Comparison of ENCODE assay signal across 9 mouse cellular contexts in the genomic region with DNA sequence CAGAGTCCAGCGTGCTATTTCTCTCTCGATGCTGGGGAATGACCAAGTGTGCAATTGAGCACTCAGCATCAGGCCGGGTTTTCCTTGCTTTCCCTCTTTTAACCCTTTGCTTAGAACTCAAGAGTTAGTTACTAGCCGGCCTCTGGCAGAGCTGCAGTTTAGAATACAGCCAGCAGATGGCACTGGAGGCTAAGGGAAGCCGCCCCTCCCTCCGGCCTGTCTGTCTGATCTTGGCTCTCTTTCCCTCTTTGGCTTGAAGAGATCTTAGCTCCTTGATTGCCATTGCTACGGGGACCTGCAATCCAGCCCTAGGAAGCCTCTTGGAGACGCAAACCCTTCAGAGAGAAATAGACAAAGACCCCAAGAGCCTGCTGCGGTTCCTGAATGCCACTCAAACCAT. TPM values are rescaled to one million over a fixed set of nuclear protein-coding genes. Genes with fewer than 3 reads are reported as not detected.
A peak's percentile ranks its signal among the peaks of the same experiment; 100 is the strongest.
DNase-seq lines count a peak whose midpoint lies in the region; ATAC-seq and TF ChIP-seq lines count a peak whose summit lies in the region.
"Had no signal": no experiment of that assay in that cellular context is flagged by ENCODE, and none has a peak within 500 bp of the region (broad histone marks: within the 10 kb centered on the region; RNA-seq: fewer than 3 reads in every experiment).

No protein-coding gene starts in this region.

- H3K9me3 ChIP-seq in intestine, embryonic 14.5 days (ENCODE audit: control insufficient read depth, low read length), result no peaks in the 10 kb centered on the region
- no peaks in the 10 kb centered on the region for H3K9me3 ChIP-seq in intestine, embryonic 15.5 days
- H3K9me3 ChIP-seq in limb, embryonic 12.5 days, result no peaks in the 10 kb centered on the region
- H3K9me3 ChIP-seq: neural tube, embryonic 12.5 days had no signal

- H3K4me1 ChIP-seq in intestine, embryonic 14.5 days (replicated peaks; ENCODE audit: control insufficient read depth, insufficient read depth, low read length), result no peaks in the 10 kb centered on the region
- no peaks in the 10 kb centered on the region for H3K4me1 ChIP-seq in intestine, embryonic 15.5 days (replicated peaks)
- peaks cover 11% of the 10 kb centered on the region for H3K4me1 ChIP-seq in limb, embryonic 12.5 days (replicated peaks)
- no peaks in the 10 kb centered on the region for H3K4me1 ChIP-seq in testis, adult 2 months (ENCODE audit: control insufficient read depth, insufficient read depth, low read length)
- H3K4me1 ChIP-seq: neural tube, embryonic 12.5 days had no signal

- H3K4me2 ChIP-seq in intestine, embryonic 14.5 days (ENCODE audit: low read length), result no peak overlapping the region
- H3K4me2 ChIP-seq in intestine, embryonic 15.5 days (replicated peaks), result no peak overlapping the region
- H3K4me2 ChIP-seq in limb, embryonic 12.5 days, result no peak overlapping the region
- H3K4me2 ChIP-seq: neural tube, embryonic 12.5 days had no signal

- peak; percentile 95 for DNase-seq in intestine, embryonic 14.5 days (ENCODE audit: low spot score)
- DNase-seq in cerebellum, adult 8-10 months, result peak; percentile 77
- DNase-seq in frontal cortex, postnatal 10 days (ENCODE audit: low spot score in 2 of 2), result peak; percentile 51 to 74
- DNase-seq in natural killer cell, adult 2 months (ENCODE audit: low spot score in 2 of 2), result peak; percentile 49 to 61

- TF ChIP-seq POLR2A in testis, adult 2 months (IDR thresholded peaks at IDR 0.05; ENCODE audit: control insufficient read depth, low read depth, low read length), result no peak

- no peaks in the 10 kb centered on the region for H3K36me3 ChIP-seq in intestine, embryonic 14.5 days (ENCODE audit: control insufficient read depth, insufficient read depth, low read length)
- no peaks in the 10 kb centered on the region for H3K36me3 ChIP-seq in intestine, embryonic 15.5 days
- H3K36me3 ChIP-seq in limb, embryonic 12.5 days, result no peaks in the 10 kb centered on the region
- H3K36me3 ChIP-seq in testis, adult 2 months (ENCODE audit: control insufficient read depth, insufficient read depth, low read length), result no peaks in the 10 kb centered on the region
- H3K36me3 ChIP-seq: neural tube, embryonic 12.5 days had no signal

- 7% methylated on average over 9 of the region's 9 CpGs for WGBS in intestine, embryonic 14.5 days
- WGBS in intestine, embryonic 15.5 days, result 12% methylated on average over 9 of the region's 9 CpGs
- 6% methylated on average over 9 of the region's 9 CpGs for WGBS in limb, embryonic 12.5 days

- peak; percentile 89 for TF ChIP-seq CTCF in testis, adult 2 months (IDR thresholded peaks at IDR 0.05; ENCODE audit: control insufficient read depth, insufficient read depth, insufficient replicate concordance, low read depth, low read length)

- no peak overlapping the region for H3K27ac ChIP-seq in intestine, embryonic 14.5 days (ENCODE audit: low read depth)
- H3K27ac ChIP-seq in intestine, embryonic 15.5 days, result no peak overlapping the region
- 0 out of 2 replicates have a peak overlapping the region, but pooled peaks have one; percentile 41 for H3K27ac ChIP-seq in limb, embryonic 12.5 days
- H3K27ac ChIP-seq in testis, adult 2 months (ENCODE audit: control insufficient read depth, insufficient read depth, low read depth, low read length), result no peak overlapping the region
- H3K27ac ChIP-seq: neural tube, embryonic 12.5 days had no signal

- H3K27me3 ChIP-seq in intestine, embryonic 14.5 days (replicated peaks; ENCODE audit: control insufficient read depth, insufficient read depth, low read length), result 0 out of 2 replicates have a peak, but pooled peaks cover 8% of the 10 kb centered on the region
- H3K27me3 ChIP-seq in intestine, embryonic 15.5 days (replicated peaks), result no peaks in the 10 kb centered on the region
- peaks cover 9% of the 10 kb centered on the region; the same call in 1 of the 2 replicates for H3K27me3 ChIP-seq in limb, embryonic 12.5 days
- no peaks in the 10 kb centered on the region for H3K27me3 ChIP-seq in testis, adult 2 months (ENCODE audit: control insufficient read depth, insufficient read depth, low read length)
- H3K27me3 ChIP-seq: neural tube, embryonic 12.5 days had no signal

- ATAC-seq in intestine, embryonic 14.5 days (replicated peaks; ENCODE audit: low FRiP score, low TSS enrichment, low read depth), result no peak
- ATAC-seq in intestine, embryonic 15.5 days, result no peak
- ATAC-seq in inflammation-experienced regulatory T-cells, adult 6 months, result peak; percentile 43
- no peak for ATAC-seq in limb, embryonic 12.5 days (ENCODE audit: insufficient number of reproducible peaks, insufficient read depth, low FRiP score, low TSS enrichment, low read depth)

- H3K9ac ChIP-seq in intestine, embryonic 14.5 days (ENCODE audit: low read length), result no peak overlapping the region
- no peak overlapping the region for H3K9ac ChIP-seq in intestine, embryonic 15.5 days
- peak overlapping the region; percentile 42; the same call in 1 of the 2 replicates for H3K9ac ChIP-seq in limb, embryonic 12.5 days (replicated peaks)
- H3K9ac ChIP-seq: neural tube, embryonic 12.5 days had no signal

- no peak overlapping the region for H3K4me3 ChIP-seq in intestine, embryonic 14.5 days (ENCODE audit: low read depth, low read length)
- H3K4me3 ChIP-seq in intestine, embryonic 15.5 days (replicated peaks), result no peak overlapping the region
- no peak overlapping the region for H3K4me3 ChIP-seq in limb, embryonic 12.5 days (replicated peaks)
- H3K4me3 ChIP-seq in testis, adult 2 months (ENCODE audit: control insufficient read depth, low read depth, low read length), result no peak overlapping the region
- H3K4me3 ChIP-seq: neural tube, embryonic 12.5 days had no signal

RNA-seq across cellular contexts. Expression of a gene that starts 18.5 kb away (rescaled TPM):
- polyA plus RNA-seq in intestine, embryonic 14.5 days (2014; fragmentation: Nextera tagmentation; extraction: Ambion mirVana), result 18.9 and 19.0 TPM in 2 replicates
- polyA plus RNA-seq in intestine, embryonic 15.5 days (2015; fragmentation: Nextera tagmentation; extraction: Ambion mirVana), result 13.0 and 15.3 TPM in 2 replicates
- polyA plus RNA-seq in inflammation-experienced regulatory T-cells, adult 6 months (2017; shearing (Covaris generic)), result 10 to 100 TPM; 14.6 to 23.4 (median 15.2) TPM
- polyA plus RNA-seq in limb, embryonic 12.5 days (2016; fragmentation: Nextera tagmentation; extraction: Ambion mirVana), result 18.4 and 18.7 TPM in 2 replicates
- 4.7 and 5.4 TPM in 2 replicates for polyA plus RNA-seq in testis, adult 2 months (2012; rRNA removed)

RNA-seq across cellular contexts. Expression of a gene that starts 55.7 kb away (rescaled TPM):
- 6.0 and 7.1 TPM in 2 replicates for polyA plus RNA-seq in intestine, embryonic 14.5 days (2014; fragmentation: Nextera tagmentation; extraction: Ambion mirVana)
- 4.5 and 4.8 TPM in 2 replicates for polyA plus RNA-seq in intestine, embryonic 15.5 days (2015; fragmentation: Nextera tagmentation; extraction: Ambion mirVana)
- 1 to 10 TPM in 1 of 3 experiments, under 1 TPM in 2; 0.72 to 1.0 (median 0.95) TPM for polyA plus RNA-seq in inflammation-experienced regulatory T-cells, adult 6 months (2017; shearing (Covaris generic))
- polyA plus RNA-seq in limb, embryonic 12.5 days (2016; fragmentation: Nextera tagmentation; extraction: Ambion mirVana), result 8.7 and 8.9 TPM in 2 replicates
- polyA plus RNA-seq in testis, adult 2 months (2012; rRNA removed), result 10.5 and 10.9 TPM in 2 replicates
